Mouse (Mus musculus) CH12.LX (cell line): Measurements from ENCODE around the gene Irf8. TPM values are rescaled to one million over a fixed set of nuclear protein-coding genes. Genes with fewer than 3 reads are reported as not detected.

ENCODE experiments used
- DNase-seq: peaks from one replicate; pipeline ENCODE4 v3.0.0-alpha.2; 2013; ENCODE audit errors: extremely low read depth
- H3K27ac ChIP-seq: 2 replicates; pipeline ENCODE4 v1.5.1; 2012; ENCODE audit warnings: low read depth, mild to moderate bottlenecking, control low read depth, moderate library complexity; ENCODE audit not compliant: insufficient read depth
- H3K27me3 ChIP-seq: replicated peaks from 2 replicates; pipeline ENCODE3; 2012; ENCODE audit warnings: inconsistent platforms
- H3K36me3 ChIP-seq, 2 experiments: replicated peaks in 1 of 2; 2 replicates each; pipeline versions ENCODE3 to v1.6.1; 2012; ENCODE audit warnings: inconsistent platforms in 1 of 2, low read length in 1 of 2, mild to moderate bottlenecking in 1 of 2, mixed read lengths in 1 of 2, moderate library complexity in 1 of 2; ENCODE audit not compliant: control insufficient read depth in 1 of 2, insufficient read depth in 1 of 2
- H3K4me1 ChIP-seq, 2 experiments: 2 replicates each; pipeline ENCODE4 v1.6.1; 2012; ENCODE audit warnings: inconsistent platforms in 1 of 2, moderate library complexity in 1 of 2; ENCODE audit not compliant: insufficient read depth in 2 of 2, control insufficient read depth in 1 of 2
- H3K4me2 ChIP-seq: 2 replicates; pipeline ENCODE4 v1.6.1; 2012; ENCODE audit warnings: low read depth, mild to moderate bottlenecking, control low read depth; ENCODE audit not compliant: poor library complexity, insufficient read depth, severe bottlenecking
- H3K4me3 ChIP-seq, 3 experiments: fragments of 150-350 bp in 1 of 3; sonication (generic) in 1 of 3; replicated peaks in 1 of 3; 2 replicates each; pipeline versions ENCODE3 to v1.5.1; 2011 to 2012; ENCODE audit warnings: low read depth in 2 of 3, low read length in 2 of 3, mild to moderate bottlenecking in 2 of 3, moderate library complexity in 2 of 3, control low read depth in 1 of 3, improper control_type of control experiment in 1 of 3, inconsistent platforms in 1 of 3, mixed read lengths in 1 of 3; ENCODE audit not compliant: poor library complexity in 1 of 3
- H3K79me2 ChIP-seq: replicated peaks from 2 replicates; pipeline ENCODE4 v1.6.1; 2012; ENCODE audit warnings: mild to moderate bottlenecking, moderate library complexity; ENCODE audit not compliant: control insufficient read depth, poor library complexity, insufficient read depth, severe bottlenecking; ENCODE audit errors: extremely low read depth
- H3K9ac ChIP-seq: 2 replicates; pipeline ENCODE4 v1.6.1; 2012; ENCODE audit warnings: low read depth, mild to moderate bottlenecking, control low read depth, moderate library complexity; ENCODE audit not compliant: insufficient read depth
- H3K9me3 ChIP-seq: replicated peaks from 2 replicates; pipeline ENCODE3; 2012; ENCODE audit warnings: low read length, inconsistent platforms, mixed read lengths
- CHD1 ChIP-seq: IDR thresholded peaks from 2 replicates; pipeline ENCODE4 v1.6.1; 2012; ENCODE audit warnings: low read depth, low read length, improper control_type of control experiment, inconsistent platforms
- CHD2 ChIP-seq: IDR thresholded peaks from 2 replicates; pipeline ENCODE4 v1.6.1; 2011; ENCODE audit warnings: low read length, improper control_type of control experiment
- CTCF ChIP-seq, 2 experiments: IDR thresholded peaks in 1 of 2; conservative IDR thresholded peaks in 1 of 2; 2 replicates each; pipeline ENCODE4 v1.5.1; 2011 to 2012; ENCODE audit warnings: low read depth in 2 of 2, low read length in 2 of 2, improper control_type of control experiment in 1 of 2, inconsistent platforms in 1 of 2, mild to moderate bottlenecking in 1 of 2, moderate library complexity in 1 of 2
- ELF1 ChIP-seq: IDR thresholded peaks from 2 replicates; pipeline ENCODE4 v1.6.1; 2014; ENCODE audit warnings: low read depth, mild to moderate bottlenecking, inconsistent platforms, low read length, improper control_type of control experiment
- EP300 ChIP-seq: IDR thresholded peaks from 2 replicates; pipeline ENCODE4 v1.6.1; 2011; ENCODE audit warnings: low read length, improper control_type of control experiment
- ETS1 ChIP-seq: conservative IDR thresholded peaks from 2 replicates; pipeline ENCODE4 v1.6.1; 2012; ENCODE audit warnings: low read depth, mild to moderate bottlenecking, inconsistent platforms, low read length, improper control_type of control experiment, moderate library complexity
- GABPA ChIP-seq: IDR thresholded peaks from 2 replicates; pipeline ENCODE4 v1.6.1; 2012; ENCODE audit warnings: low read depth, low read length, improper control_type of control experiment, inconsistent platforms; ENCODE audit not compliant: insufficient replicate concordance
- HCFC1 ChIP-seq: IDR thresholded peaks from 2 replicates; pipeline ENCODE4 v1.6.1; 2012; ENCODE audit warnings: low read depth, mild to moderate bottlenecking, inconsistent platforms, low read length, improper control_type of control experiment
- IRF4 ChIP-seq: IDR thresholded peaks from 2 replicates; pipeline ENCODE4 v1.6.1; 2014; ENCODE audit warnings: low read depth, mild to moderate bottlenecking, inconsistent platforms, low read length, improper control_type of control experiment
- JUN ChIP-seq: IDR thresholded peaks from 2 replicates; pipeline ENCODE4 v1.6.1; 2011; ENCODE audit warnings: low read depth, mild to moderate bottlenecking, low read length, improper control_type of control experiment, moderate library complexity; ENCODE audit not compliant: insufficient read depth
- JUND ChIP-seq: conservative IDR thresholded peaks from 2 replicates; pipeline ENCODE4 v1.6.1; 2011; ENCODE audit warnings: low read depth, low read length, improper control_type of control experiment
- KAT2A ChIP-seq: IDR thresholded peaks from 2 replicates; pipeline ENCODE4 v1.6.1; 2012; ENCODE audit warnings: low read length, improper control_type of control experiment, inconsistent platforms; ENCODE audit not compliant: insufficient replicate concordance
- MAFK ChIP-seq: IDR thresholded peaks from 2 replicates; pipeline ENCODE4 v1.6.1; 2011; ENCODE audit warnings: low read length, improper control_type of control experiment; ENCODE audit not compliant: insufficient replicate concordance
- MAX ChIP-seq: IDR thresholded peaks from 2 replicates; pipeline ENCODE4 v1.6.1; 2011; ENCODE audit warnings: low read length, improper control_type of control experiment
- MAZ ChIP-seq: IDR thresholded peaks from 2 replicates; pipeline ENCODE4 v1.6.1; 2012; ENCODE audit warnings: low read depth, mild to moderate bottlenecking, inconsistent platforms, low read length, improper control_type of control experiment, moderate library complexity
- MEF2A ChIP-seq: IDR thresholded peaks from 2 replicates; pipeline ENCODE4 v1.6.1; 2014; ENCODE audit warnings: low read depth, mild to moderate bottlenecking, inconsistent platforms, low read length, improper control_type of control experiment, borderline replicate concordance
- MYC ChIP-seq: IDR thresholded peaks from 2 replicates; pipeline ENCODE4 v1.6.1; 2011; ENCODE audit warnings: low read depth, mild to moderate bottlenecking, improper control_type of control experiment, low read length
- NELFE ChIP-seq: IDR thresholded peaks from 2 replicates; pipeline ENCODE4 v1.6.1; 2011; ENCODE audit warnings: low read depth, low read length, improper control_type of control experiment
- POLR2AphosphoS2 ChIP-seq: IDR thresholded peaks from 2 replicates; pipeline ENCODE4 v1.6.1; 2011; ENCODE audit warnings: low read depth, low read length, improper control_type of control experiment
- RAD21 ChIP-seq: IDR thresholded peaks from 2 replicates; pipeline ENCODE4 v1.6.1; 2011; ENCODE audit warnings: low read depth, mild to moderate bottlenecking, low read length, improper control_type of control experiment, moderate library complexity
- TBP ChIP-seq: conservative IDR thresholded peaks from 2 replicates; pipeline ENCODE4 v1.6.1; 2011; ENCODE audit warnings: low read depth, low read length, improper control_type of control experiment
- TCF12 ChIP-seq: IDR thresholded peaks from 2 replicates; pipeline ENCODE4 v1.6.1; 2014; ENCODE audit warnings: low read depth, mild to moderate bottlenecking, inconsistent platforms, low read length, improper control_type of control experiment
- UBTF ChIP-seq: IDR thresholded peaks from 2 replicates; pipeline ENCODE4 v1.6.1; 2012; ENCODE audit warnings: low read depth, mild to moderate bottlenecking, inconsistent platforms, low read length, improper control_type of control experiment, moderate library complexity
- USF2 ChIP-seq: conservative IDR thresholded peaks from 2 replicates; pipeline ENCODE4 v1.6.1; 2011; ENCODE audit warnings: low read depth, low read length, improper control_type of control experiment
- ZKSCAN1 ChIP-seq: IDR thresholded peaks from 2 replicates; pipeline ENCODE4 v1.6.1; 2012; ENCODE audit warnings: low read depth, inconsistent platforms, low read length, improper control_type of control experiment, borderline replicate concordance
- ZMIZ1 ChIP-seq: IDR thresholded peaks from 2 replicates; pipeline ENCODE4 v1.6.1; 2012; ENCODE audit warnings: low read depth, mild to moderate bottlenecking, inconsistent platforms, low read length, improper control_type of control experiment
- ZNF384 ChIP-seq: IDR thresholded peaks from 2 replicates; pipeline ENCODE4 v1.6.1; 2012; ENCODE audit warnings: low read depth, low read length, improper control_type of control experiment, inconsistent platforms
- dilution Hi-C: fragments of 300-500 bp; cut with MboI; formaldehyde crosslinking; loops from 2 replicates; pipeline ENCODE4 v1.14.3; 2020; ENCODE audit warnings: low sequenced_read_pairs; ENCODE audit not compliant: extremely low pct_unique_long_range_greater_than_20kb, extremely low pct_ligation_motif_present
- in situ Hi-C: fragments of 300-500 bp; cut with MboI; formaldehyde crosslinking; loops from 3 replicates; pipeline ENCODE4 v1.14.3; 2019; ENCODE audit warnings: low sequenced_read_pairs, low pct_ligation_motif_present, low pct_unique_long_range_greater_than_20kb, mixed read lengths
- polyA plus RNA-seq: library from polyadenylated mRNA; unstranded; fragments of >175 nt; gene quantifications from 2 replicates; pipeline ENCODE4 v1.2.1, GENCODE M21; 2012; ENCODE audit warnings: low read depth; ENCODE audit not compliant: insufficient read length
- total RNA-seq, 2 experiments: library from RNA; depleted of rRNA; stranded (reverse); fragments of 300-350 nt in 1 of 2; fragments of >200 nt in 1 of 2; gene quantifications; 2 replicates each; pipeline ENCODE4 v1.2.3; 2012 to 2014

The Irf8 gene
- total and polyA plus RNA-seq, 3 experiments = 13.3 to 34.3 (median 17.7) TPM

DNA sequence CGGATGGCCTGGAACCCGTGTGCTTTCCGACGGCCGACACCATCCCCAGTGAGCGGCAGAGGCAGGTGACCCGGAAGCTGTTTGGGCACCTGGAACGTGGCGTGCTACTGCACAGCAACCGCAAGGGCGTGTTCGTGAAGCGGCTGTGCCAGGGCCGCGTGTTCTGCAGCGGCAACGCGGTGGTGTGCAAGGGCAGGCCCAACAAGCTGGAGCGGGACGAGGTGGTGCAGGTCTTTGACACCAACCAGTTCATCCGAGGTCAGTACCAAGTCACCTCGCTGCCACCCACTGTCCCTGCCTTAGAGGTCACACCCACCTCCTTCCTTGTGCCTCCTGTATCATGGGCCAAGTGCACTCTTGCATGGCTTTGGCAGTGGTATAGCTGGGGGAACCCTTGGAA lies 17.3 kb downstream of the Irf8 start:
- in situ Hi-C loops = no loop called here
- no peak overlapping the region for H3K4me3 ChIP-seq

DNA sequence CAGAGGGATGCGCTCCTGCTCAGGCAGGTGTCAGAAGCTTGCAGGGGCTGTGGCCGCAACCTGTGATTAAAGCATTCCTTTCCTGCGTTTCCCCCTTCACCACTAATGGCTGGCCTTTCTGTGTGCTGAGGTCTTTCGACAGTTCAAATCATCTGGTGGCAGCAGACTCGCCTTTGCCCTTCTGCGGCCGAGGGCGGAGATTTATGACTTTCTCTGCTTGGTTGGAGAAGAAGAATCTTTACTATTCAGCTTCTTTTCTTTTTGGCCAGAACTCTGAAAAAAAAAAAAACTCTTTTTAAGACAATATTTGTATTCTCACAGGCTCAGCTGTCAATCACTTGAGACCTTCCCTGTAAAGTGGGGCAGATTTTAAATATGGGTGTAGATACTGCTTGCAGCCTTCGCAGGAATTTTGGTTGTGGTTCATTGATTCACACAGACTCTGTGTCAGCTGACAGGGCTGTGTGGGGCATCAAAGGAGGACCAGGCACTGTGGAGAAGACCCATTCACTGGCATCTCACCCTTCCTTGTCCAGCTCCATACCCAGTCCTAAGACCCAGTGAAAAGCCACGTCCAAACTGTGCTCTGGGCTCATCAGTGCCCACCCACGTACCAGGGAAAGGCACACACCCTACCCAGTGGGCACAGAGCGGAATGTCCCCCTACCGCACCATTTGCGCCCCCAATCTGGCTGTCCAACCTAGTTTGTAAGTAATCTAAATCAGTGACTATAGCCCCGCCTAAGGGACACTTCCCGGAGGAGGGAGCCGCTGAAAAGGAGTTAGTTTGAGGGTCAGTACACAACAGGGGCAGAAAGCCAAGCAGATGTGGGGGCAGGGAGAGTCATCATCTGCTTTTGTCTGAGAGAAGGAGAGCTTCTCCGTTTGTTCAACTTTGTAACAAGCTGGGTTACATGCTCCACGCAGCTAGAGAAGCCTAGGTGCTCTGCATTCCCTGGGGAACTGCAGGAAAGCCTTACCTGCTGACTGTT lies 19.4 kb downstream of the Irf8 start:
- Histone ChIP-seq H3K27me3 (no peaks in the 10 kb centered on the region), H3K79me2 (no peaks in the 10 kb centered on the region), H3K27ac (no peak overlapping the region), H3K36me3 (peaks cover 21 to 57% of the 10 kb centered on the region in 2 experiments), H3K4me3 (no peak overlapping the region), H3K4me2 (no peak overlapping the region), H3K9me3 (no peaks in the 10 kb centered on the region), H3K4me1 (peaks cover 23 to 57% of the 10 kb centered on the region in 2 experiments), H3K9ac (no peak overlapping the region)
- no peak for DNase-seq
- in situ Hi-C loops (no loop called here), dilution Hi-C loops (no loop called here)
- TF ChIP-seq RAD21 (no peak), ETS1 (no peak), ELF1 (no peak), ZMIZ1 (no peak), UBTF (no peak), ZNF384 (no peak), CHD1 (no peak), HCFC1 (no peak), MEF2A (no peak), ZKSCAN1 (no peak), JUN (no peak), IRF4 (no peak), MYC (no peak), NELFE (no peak), MAZ (no peak), MAX (no peak), USF2 (no peak), KAT2A (no peak), MAFK (no peak)

More for the DNA sequence above, 17.3 kb downstream of the Irf8 start:
- no peak for TF ChIP-seq TBP
- TF ChIP-seq MYC = no peak
- TF ChIP-seq ZNF384 = no peak
- no peak for TF ChIP-seq CHD1
- no peak for TF ChIP-seq ZMIZ1
- TF ChIP-seq ELF1 = no peak
- TF ChIP-seq CTCF (conservative IDR thresholded peaks at IDR 0.05 in 1 of 2, IDR thresholded peaks at IDR 0.05 in 1 of 2; ENCODE audit: low read depth in 2 of 2, low read length in 2 of 2) = no peak
- no peak for TF ChIP-seq EP300
- TF ChIP-seq TCF12 = no peak
- no peak for TF ChIP-seq USF2
- TF ChIP-seq HCFC1 = no peak
- TF ChIP-seq GABPA = no peak
- no peak for TF ChIP-seq ETS1
- no peak for TF ChIP-seq CHD2
- TF ChIP-seq JUND = no peak
- no peak for TF ChIP-seq POLR2AphosphoS2
- H3K27me3 ChIP-seq = no peaks in the 10 kb centered on the region
- dilution Hi-C loops = no loop called here
- no peaks in the 10 kb centered on the region for H3K9me3 ChIP-seq
- no peak overlapping the region for H3K4me2 ChIP-seq
- H3K4me1 ChIP-seq = peaks cover 9 to 48% of the 10 kb centered on the region in 2 experiments
- H3K36me3 ChIP-seq = peaks cover 27 to 79% of the 10 kb centered on the region in 2 experiments
- no peak overlapping the region for H3K27ac ChIP-seq
- no peak for DNase-seq
- H3K9ac ChIP-seq = no peak overlapping the region
- H3K79me2 ChIP-seq = no peaks in the 10 kb centered on the region
